Mouse (Mus musculus): Measurements from ENCODE around the gene Fam71e2. TPM values are rescaled to one million over a fixed set of nuclear protein-coding genes. Genes with fewer than 3 reads are reported as not detected.
A peak's percentile ranks its signal among the peaks of the same experiment; 100 is the strongest.
"Not testable (repeated sequence)": the region's sequence is repeated elsewhere in the genome, so short reads cannot be mapped to it uniquely, and the experiment has no call there.

The Fam71e2 gene
- not detected for polyA plus RNA-seq (2021)

GRCm38 (mm10) chr7:4771202-4771601 lies at the start of gene Fam71e2:
Fam71e2 (minus strand) TSS chr7:4771302.
- H3K27me3 ChIP-seq = peaks cover under 1% of the 10 kb centered on the region
- in situ Hi-C loops (cut with MboI; ENCODE audit: low pct_unique_long_range_greater_than_20kb) = no loop called here
- DNase-seq (ENCODE audit: low read depth, low spot score) (no peak), ATAC-seq (no peak)
- no peak for TF ChIP-seq CTCF (IDR thresholded peaks at IDR 0.05)
- CTCF ChIA-PET = no interaction called here
- POLR2A ChIA-PET = no interaction called here

GRCm38 (mm10) chr7:4816559-4816958 lies 45.5 kb upstream of the Fam71e2 start:
- in situ Hi-C loops (cut with MboI; ENCODE audit: low pct_unique_long_range_greater_than_20kb) = no loop called here
- ChIA-PET CTCF (interaction anchor here (1.9 kb wide), 1 partner anchor 123 kb away, joined by 5 read pairs; no protein-coding TSS in a partner anchor), POLR2A (no interaction called here)
- no peak for ATAC-seq
- DNase-seq (ENCODE audit: low read depth, low spot score) = no peak
- no peaks in the 10 kb centered on the region for H3K27me3 ChIP-seq
- TF ChIP-seq CTCF (IDR thresholded peaks at IDR 0.05) = no peak

GRCm38 (mm10) chr7:4813105-4813791 lies 42.1 kb upstream of the Fam71e2 start:
- TF ChIP-seq CTCF (IDR thresholded peaks at IDR 0.05) = no peak
- ATAC-seq (peak; percentile 1), DNase-seq (ENCODE audit: low read depth, low spot score) (no peak)
- ChIA-PET CTCF (interaction anchor here (1.0 to 1.6 kb wide), 3 partner anchors 90 to 103 kb away, joined by 3 to 5 read pairs (median 3); no protein-coding TSS in a partner anchor), POLR2A (interaction anchor here (1.2 to 1.3 kb wide), 2 partner anchors 11 to 17 kb away, joined by 3 read pairs; no protein-coding TSS in a partner anchor)
- in situ Hi-C loops (cut with MboI; ENCODE audit: low pct_unique_long_range_greater_than_20kb) = loop anchor here (5.0 kb wide), 2 partner anchors 104 to 249 kb away; partner anchors contain the start of genes U2af2 and Zfp628
- H3K27me3 ChIP-seq = no peaks in the 10 kb centered on the region

- no peak for TF ChIP-seq CTCF (IDR thresholded peaks at IDR 0.05)
- CTCF ChIA-PET = interaction anchor here (0.7 to 1.6 kb wide), 5 partner anchors 90 to 152 kb away, joined by 3 to 5 read pairs (median 3); partner anchors contain the start of gene Sbk2
- DNase-seq (ENCODE audit: low read depth, low spot score) = peak; percentile 97
- POLR2A ChIA-PET = interaction anchor here (1.1 to 1.3 kb wide), 3 partner anchors 10 to 126 kb away, joined by 3 to 4 read pairs (median 3); no protein-coding TSS in a partner anchor
- no peaks in the 10 kb centered on the region for H3K27me3 ChIP-seq
- in situ Hi-C loops (cut with MboI; ENCODE audit: low pct_unique_long_range_greater_than_20kb) = loop anchor here (5.0 kb wide), 2 partner anchors 105 to 250 kb away; partner anchors contain the start of genes U2af2 and Zfp628
- peak; percentile 98 for ATAC-seq
These were observed 41.4 kb upstream of the Fam71e2 start, which contains the start of gene Ube2s for GRCm38 (mm10) chr7:4812303-4813104. Ube2s (minus strand) TSS chr7:4812590.

- no peak for TF ChIP-seq CTCF (IDR thresholded peaks at IDR 0.05)
- DNase-seq (ENCODE audit: low read depth, low spot score) (no peak), ATAC-seq (peak; percentile 23)
- POLR2A ChIA-PET = interaction anchor here (1.1 to 1.2 kb wide), 2 partner anchors 9 to 126 kb away, joined by 3 to 4 read pairs; no protein-coding TSS in a partner anchor
- in situ Hi-C loops (cut with MboI; ENCODE audit: low pct_unique_long_range_greater_than_20kb) = loop anchor here (5.0 kb wide), 2 partner anchors 105 to 250 kb away; partner anchors contain the start of genes U2af2 and Zfp628
- CTCF ChIA-PET = interaction anchor here (0.7 to 1.6 kb wide), 3 partner anchors 104 to 152 kb away, joined by 3 to 5 read pairs (median 3); partner anchors contain the start of gene Sbk2
- no peaks in the 10 kb centered on the region for H3K27me3 ChIP-seq
These were observed 40.8 kb upstream of the Fam71e2 start for GRCm38 (mm10) chr7:4811842-4812302.

GRCm38 (mm10) chr7:4811131-4811530 lies 40.0 kb upstream of the Fam71e2 start:
- not testable (repeated sequence) for DNase-seq (ENCODE audit: low read depth, low spot score)

GRCm38 (mm10) chr7:4806716-4807115 lies 35.6 kb upstream of the Fam71e2 start:
- peak; percentile 60 for TF ChIP-seq CTCF (IDR thresholded peaks at IDR 0.05)
- in situ Hi-C loops (cut with MboI; ENCODE audit: low pct_unique_long_range_greater_than_20kb) = loop anchor here (10.0 kb wide), 2 partner anchors 182 to 252 kb away; no protein-coding TSS in a partner anchor
- ChIA-PET POLR2A (interaction anchor here (1.2 to 2.2 kb wide), 3 partner anchors 10 to 14 kb away, joined by 3 to 5 read pairs (median 5); partner anchors contain the start of gene Rpl28), CTCF (interaction anchor here (0.8 to 2.2 kb wide), 8 partner anchors 9 to 114 kb away, joined by 3 to 21 read pairs (median 3); no protein-coding TSS in a partner anchor)
- H3K27me3 ChIP-seq = no peaks in the 10 kb centered on the region
- DNase-seq (ENCODE audit: low read depth, low spot score) (no peak), ATAC-seq (peak; percentile 44)

More at GRCm38 (mm10) chr7:4811131-4811530, 40.0 kb upstream of the Fam71e2 start:
- CTCF ChIA-PET, ATAC-seq, H3K27me3 ChIP-seq: not testable (repeated sequence)
- POLR2A ChIA-PET = interaction anchor here (0.5 to 1.1 kb wide), 2 partner anchors 14 to 127 kb away, joined by 3 to 4 read pairs; no protein-coding TSS in a partner anchor
- in situ Hi-C loops (cut with MboI; ENCODE audit: low pct_unique_long_range_greater_than_20kb) = loop anchor here (5.0 kb wide), 2 partner anchors 106 to 251 kb away; partner anchors contain the start of genes U2af2 and Zfp628

- ChIA-PET POLR2A (interaction anchor here (1.4 kb wide), 1 partner anchor 10 kb away, joined by 3 read pairs; the partner anchor contains the start of gene Ube2s), CTCF (no interaction called here)
- ATAC-seq (no peak), DNase-seq (ENCODE audit: low read depth, low spot score) (no peak)
- in situ Hi-C loops (cut with MboI; ENCODE audit: low pct_unique_long_range_greater_than_20kb) = loop anchor here (10.0 kb wide), 2 partner anchors 177 to 247 kb away; no protein-coding TSS in a partner anchor
- no peaks in the 10 kb centered on the region for H3K27me3 ChIP-seq
- no peak for TF ChIP-seq CTCF (IDR thresholded peaks at IDR 0.05)
These were observed 31.1 kb upstream of the Fam71e2 start for GRCm38 (mm10) chr7:4802247-4802646.

GRCm38 (mm10) chr7:4795767-4796433 lies 24.8 kb upstream of the Fam71e2 start:
- no peak for DNase-seq (ENCODE audit: low read depth, low spot score)
- POLR2A ChIA-PET = interaction anchor here (0.7 to 1.1 kb wide), 4 partner anchors 10 to 128 kb away, joined by 3 to 4 read pairs (median 3); partner anchors contain the start of gene Ube2s
- H3K27me3 ChIP-seq = no peaks in the 10 kb centered on the region
- TF ChIP-seq CTCF (IDR thresholded peaks at IDR 0.05) = peak; percentile 69
- CTCF ChIA-PET = interaction anchor here (0.7 to 3.4 kb wide), 7 partner anchors 10 to 141 kb away, joined by 3 to 21 read pairs (median 4); partner anchors contain the start of gene Hspbp1
- in situ Hi-C loops (cut with MboI; ENCODE audit: low pct_unique_long_range_greater_than_20kb) = loop anchor here (5.0 to 10.0 kb wide), 2 partner anchors 61 to 89 kb away; no protein-coding TSS in a partner anchor
- ATAC-seq = no peak
